Mouse (Mus musculus): Measurements from ENCODE around the gene Pi4k2a.
A peak's percentile ranks its signal among the peaks of the same experiment; 100 is the strongest.

Pi4k2a gene

DNA sequence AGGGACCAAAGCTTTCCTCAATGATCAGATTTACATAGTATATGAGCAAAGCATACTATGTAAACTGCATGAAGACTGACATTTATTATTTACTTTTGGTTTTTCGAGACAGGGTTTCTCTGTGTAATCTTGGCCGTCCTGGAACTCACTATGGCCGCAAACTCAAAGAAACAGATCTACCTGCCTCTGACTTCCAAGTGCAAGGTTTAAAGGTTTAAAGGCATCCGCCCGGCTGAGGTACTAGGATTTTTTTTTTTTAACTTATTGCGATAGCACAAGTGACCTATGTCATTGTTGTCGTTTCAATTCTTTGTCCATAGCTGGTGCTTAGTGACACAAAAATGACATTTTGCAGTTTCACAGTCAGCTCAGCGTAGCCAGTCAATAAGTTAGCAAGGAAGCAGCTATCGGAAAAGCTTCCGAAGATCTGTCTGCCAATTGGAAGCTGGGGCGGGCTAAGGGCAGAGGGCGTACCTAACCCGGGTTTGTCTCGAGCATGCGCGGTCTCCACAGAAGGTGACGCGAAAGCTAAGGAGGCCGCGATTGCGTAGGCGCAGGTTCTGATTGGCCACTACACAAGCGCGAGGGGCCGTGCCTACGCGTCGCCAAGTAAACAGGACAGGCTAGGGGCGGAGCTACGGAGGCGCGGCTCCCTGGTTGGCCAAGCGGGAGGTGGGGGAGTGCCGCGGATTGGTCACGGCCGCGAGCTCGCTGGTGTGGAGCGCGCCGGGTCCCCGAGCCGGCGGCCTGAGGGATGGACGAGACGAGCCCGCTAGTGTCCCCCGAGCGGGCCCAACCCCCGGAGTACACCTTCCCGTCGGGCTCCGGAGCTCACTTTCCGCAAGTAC is at the start of gene Pi4k2a:
TSS of gene Pi4k2a (plus strand) at position 723 of the 848 bp plus-strand sequence.
- DNase-seq (ENCODE audit: low read depth, low spot score): peak; percentile 99

DNA sequence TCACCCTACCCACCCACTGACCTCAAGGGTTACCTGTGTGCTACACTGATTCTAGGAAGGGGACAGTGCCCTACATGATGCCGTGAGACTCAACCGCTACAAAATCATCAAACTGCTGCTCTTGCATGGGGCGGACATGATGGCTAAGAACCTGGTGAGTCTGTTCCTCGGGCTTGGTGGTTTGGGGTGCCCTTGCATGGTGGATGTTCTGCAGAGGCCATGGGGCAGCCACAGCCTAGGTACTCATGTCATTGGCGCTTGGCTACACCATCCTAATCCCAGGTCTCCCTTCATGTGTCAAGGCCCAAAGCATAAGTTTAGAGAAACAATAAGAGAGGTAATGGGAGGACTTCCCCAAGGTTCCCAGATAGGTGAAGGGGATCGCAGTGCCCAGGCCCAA is 46.3 kb upstream of the Pi4k2a start:
- DNase-seq (ENCODE audit: low read depth, low spot score): no peak

DNA sequence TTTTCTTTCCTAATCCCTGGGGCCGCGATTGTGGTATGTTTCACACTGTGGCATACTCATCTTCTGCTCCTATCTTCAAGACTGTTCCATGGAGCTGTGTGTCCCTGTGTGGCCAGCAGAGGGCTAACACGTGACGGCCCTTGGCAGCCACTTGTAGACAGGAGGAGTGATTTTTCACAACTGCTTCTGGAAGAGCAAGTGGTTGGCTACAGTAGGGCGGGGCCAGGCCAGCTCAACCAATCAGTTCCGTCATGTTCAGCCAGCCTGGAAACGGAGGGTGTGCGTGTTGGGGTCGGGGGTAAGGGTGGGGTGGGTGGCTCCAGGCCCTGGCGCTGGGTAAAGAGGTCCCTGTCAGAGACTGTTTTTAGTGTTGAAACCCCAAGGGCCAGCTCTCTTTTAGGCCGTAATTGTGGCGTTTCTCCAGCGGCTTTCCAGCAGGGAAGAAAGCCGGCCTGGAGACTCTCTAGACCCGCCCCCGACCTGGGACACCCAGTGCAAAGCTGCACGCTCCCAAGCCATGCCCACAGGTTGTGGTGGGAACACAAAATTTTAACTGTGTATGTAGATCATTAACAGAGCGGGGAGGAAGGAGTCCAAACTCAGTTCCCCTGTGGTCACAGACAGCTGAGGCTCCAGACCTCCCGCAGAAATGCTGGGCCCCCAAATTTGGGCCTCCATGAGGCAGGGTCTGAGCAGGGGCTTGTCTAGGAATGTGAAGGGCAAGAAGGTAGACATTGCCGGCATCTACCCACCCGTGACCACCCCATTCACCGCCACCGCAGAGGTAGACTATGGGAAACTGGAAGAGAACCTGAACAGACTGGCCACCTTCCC is 44.8 kb upstream of the Pi4k2a start, which contains the start of gene Hoga1:
TSS of gene Hoga1 (plus strand) at position 342 of the 834 bp plus-strand sequence.
- DNase-seq (ENCODE audit: low read depth, low spot score): peak; percentile 74

- no peak for DNase-seq (ENCODE audit: low read depth, low spot score)
These were observed 40.0 kb upstream of the Pi4k2a start for GRCm38 (mm10) chr19:42050251-42050650.

DNA sequence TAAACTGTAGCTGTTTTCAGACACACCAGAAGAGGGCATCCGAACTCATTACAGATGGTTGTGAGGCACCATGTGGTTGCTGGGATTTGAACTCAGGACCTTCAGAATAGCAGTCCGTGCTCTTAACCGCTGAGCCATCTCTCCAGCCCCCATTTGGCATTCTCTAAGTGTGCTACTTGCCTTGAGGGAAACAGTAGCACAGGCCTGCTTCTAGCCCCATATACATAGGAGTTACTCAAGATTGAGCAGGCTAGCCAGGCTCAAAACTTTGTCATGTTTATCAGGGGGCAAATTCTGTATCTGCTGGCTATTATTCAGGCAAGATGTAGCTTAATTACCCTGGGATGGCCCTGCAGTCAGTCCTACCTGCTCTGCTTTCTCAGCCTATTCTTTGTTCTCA is 38.9 kb upstream of the Pi4k2a start:
- DNase-seq (ENCODE audit: low read depth, low spot score): no peak

- no peak for DNase-seq (ENCODE audit: low read depth, low spot score)
These were observed 38.3 kb upstream of the Pi4k2a start, which contains the start of gene 4933411K16Rik for GRCm38 (mm10) chr19:42051948-42052347. 4933411K16Rik (plus strand) TSS chr19:42052248.

DNA sequence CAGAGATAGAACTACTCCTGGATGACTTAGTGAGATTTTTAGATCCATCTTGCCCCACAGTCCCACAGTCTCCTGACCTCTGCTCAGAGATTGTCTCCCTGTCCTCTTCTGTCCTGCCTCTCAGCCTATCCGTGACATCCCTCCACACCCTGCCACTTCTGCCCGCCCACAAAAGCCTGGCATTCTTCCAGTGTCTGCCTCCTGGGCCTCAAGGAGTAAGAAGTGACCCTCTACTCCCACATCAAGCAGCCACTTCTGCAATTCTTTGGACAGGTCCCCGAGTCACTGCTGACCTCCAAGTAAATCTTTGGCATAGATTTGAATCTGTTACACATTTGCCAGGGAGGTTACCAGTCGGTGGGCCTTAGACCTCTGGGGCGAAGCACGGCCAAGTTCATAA is 36.0 kb upstream of the Pi4k2a start:
- no peak for DNase-seq (ENCODE audit: low read depth, low spot score)

DNA sequence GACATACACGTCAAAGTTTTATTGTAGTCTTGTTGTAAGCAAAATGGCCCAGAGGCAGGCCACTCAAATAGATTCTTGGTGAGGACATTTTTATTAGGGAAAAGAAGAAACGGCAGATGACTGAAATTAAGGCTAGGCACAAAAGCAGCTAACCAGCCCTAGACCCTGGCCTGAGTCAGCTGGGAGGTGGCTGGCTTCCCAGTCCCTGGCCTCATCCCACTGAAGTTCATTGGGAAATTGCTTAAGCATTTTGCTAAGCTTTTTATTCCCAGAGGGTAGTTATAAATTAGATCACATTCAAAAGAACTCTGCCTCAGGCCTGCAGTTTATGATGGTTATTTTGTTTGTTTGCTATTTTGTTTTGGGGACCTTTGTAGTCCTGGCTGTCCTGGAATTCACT is 34.4 kb upstream of the Pi4k2a start:
- no peak for DNase-seq (ENCODE audit: low read depth, low spot score)

GRCm38 (mm10) chr19:42056719-42057409 is 33.4 kb upstream of the Pi4k2a start:
- DNase-seq (ENCODE audit: low read depth, low spot score): no peak

GRCm38 (mm10) chr19:42058426-42058825 is 31.8 kb upstream of the Pi4k2a start:
- DNase-seq (ENCODE audit: low read depth, low spot score): no peak

- no peak for DNase-seq (ENCODE audit: low read depth, low spot score)
These were observed 28.8 kb upstream of the Pi4k2a start for GRCm38 (mm10) chr19:42061443-42061842.

DNA sequence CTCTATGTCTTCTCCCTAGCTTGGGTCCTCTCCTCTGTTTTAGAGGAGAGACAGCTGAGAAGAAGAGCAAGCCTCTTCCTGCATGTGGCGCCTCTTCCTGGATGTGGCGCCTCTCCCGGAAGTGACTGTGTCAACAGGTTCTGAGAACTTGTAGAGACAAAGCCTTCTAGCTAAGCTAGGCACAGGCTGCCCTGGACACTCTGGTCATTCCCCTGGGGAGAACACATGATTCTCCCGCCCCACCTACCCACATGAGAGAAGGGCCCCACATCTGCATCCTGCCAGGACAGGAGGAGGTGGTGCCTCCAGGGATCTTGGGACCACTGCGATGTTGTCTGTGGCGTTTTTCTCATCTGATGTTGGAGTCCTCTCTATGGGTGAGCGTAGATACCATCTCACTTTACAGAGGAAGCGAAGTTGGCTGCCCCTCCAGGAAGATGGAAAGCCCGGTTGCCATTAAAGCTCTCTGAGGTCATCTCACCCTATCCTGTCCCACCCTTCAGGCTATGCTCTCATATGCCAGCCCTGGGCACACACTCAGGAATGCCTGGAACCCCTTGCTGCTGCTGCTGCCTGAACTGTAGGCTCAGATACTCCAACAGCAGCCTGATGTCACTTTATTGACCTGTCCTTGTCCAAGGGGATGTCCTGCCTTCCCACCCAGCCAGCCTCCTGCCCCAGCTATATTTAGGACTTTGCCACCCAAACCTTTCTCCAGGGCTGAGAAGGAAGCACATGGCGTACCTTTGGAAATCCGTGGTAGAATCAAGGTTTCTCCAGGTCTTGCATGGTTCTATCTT is 21.6 kb upstream of the Pi4k2a start:
- no peak for DNase-seq (ENCODE audit: low read depth, low spot score)

DNA sequence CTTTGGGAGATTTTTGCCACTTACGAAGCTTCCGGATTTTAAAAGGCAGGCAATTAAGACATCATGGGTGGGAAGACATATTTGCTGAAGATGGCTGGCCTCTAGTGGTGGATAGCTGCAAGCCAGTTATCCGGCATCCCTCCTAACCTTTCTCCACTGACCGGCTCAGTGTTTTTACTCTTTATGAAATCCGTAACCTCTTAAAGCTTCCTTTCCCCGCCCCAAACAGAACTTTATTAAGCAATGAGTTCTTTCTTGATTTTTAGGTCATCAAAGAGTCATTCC is 21.1 kb upstream of the Pi4k2a start:
- DNase-seq (ENCODE audit: low read depth, low spot score): no peak

DNA sequence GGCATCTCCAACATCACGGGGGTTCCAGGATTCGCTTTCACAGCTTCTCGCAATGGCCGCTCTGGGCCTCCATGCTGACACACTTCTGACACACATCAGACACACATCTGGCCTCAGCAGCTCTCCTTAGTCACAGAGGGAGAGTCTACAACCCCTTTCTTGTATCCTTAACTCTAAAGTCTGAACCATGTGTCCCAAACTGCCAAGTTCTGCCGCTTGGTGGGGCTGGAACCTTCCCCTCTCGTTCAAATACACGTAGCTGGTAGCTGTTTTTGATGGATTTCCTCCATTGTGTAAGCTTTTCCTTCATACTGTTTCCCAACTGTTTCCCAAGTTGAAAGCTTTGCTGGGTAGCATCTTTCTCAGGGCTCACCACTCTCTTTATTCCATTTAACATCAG is 19.0 kb upstream of the Pi4k2a start:
- DNase-seq (ENCODE audit: low read depth, low spot score): no peak

DNA sequence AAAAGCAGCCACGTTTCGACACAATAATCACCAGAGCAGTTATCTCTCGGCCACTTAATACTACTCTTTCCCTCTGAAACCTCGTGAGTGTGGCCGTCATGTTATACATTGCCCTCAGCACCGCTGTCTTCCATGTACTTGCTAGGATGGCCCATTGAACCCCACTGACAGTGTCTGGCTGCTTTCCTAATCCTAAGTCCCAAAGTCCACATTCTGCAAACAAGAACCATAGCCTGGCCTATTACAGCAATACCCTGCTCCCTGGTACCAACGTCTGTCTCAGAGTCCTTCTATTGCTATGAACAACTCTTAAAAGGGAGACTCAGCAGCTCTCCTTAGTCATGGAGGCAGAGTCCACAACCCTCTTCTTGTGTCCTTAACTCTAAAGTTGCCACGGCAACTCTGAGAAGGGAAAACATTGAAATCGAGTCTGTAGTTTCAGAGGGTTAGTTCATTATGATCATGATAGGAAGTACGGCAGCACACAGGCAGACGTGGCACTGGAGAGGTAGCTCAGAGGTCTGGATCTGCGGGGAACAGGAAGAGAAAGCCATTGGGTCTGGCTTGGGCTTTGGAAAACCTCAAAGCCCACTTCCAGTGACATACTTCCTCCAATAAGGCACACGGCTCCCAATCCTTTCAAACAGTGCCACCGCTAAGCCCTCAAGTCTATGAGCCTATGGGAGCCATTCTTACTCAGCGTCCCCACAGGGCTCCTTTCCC is 18.2 kb upstream of the Pi4k2a start:
- DNase-seq (ENCODE audit: low read depth, low spot score): no peak

- no peak for DNase-seq (ENCODE audit: low read depth, low spot score)
These were observed 17.5 kb upstream of the Pi4k2a start for GRCm38 (mm10) chr19:42072802-42073201.

GRCm38 (mm10) chr19:42075051-42075450 is 15.2 kb upstream of the Pi4k2a start:
- DNase-seq (ENCODE audit: low read depth, low spot score): no peak

DNA sequence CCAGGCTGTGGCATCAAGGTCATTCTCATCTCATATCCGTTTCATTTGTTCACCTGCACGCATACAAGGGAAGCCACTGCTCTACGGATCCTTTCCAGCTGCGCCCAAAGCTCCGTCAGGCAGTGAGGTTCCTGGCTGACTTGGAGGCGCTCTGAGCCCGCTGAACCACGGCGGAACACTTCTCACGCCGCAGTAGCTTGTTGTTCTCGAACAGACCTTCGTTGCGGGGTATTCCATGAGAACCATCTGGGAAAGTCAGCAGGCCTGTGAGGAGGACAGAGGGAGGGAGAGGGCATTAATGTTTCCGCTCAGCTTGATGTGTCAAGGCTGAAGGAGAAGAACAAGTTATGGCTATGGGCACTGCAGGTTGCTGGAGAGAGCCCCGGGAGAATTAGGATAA is 14.3 kb upstream of the Pi4k2a start:
- DNase-seq (ENCODE audit: low read depth, low spot score): no peak

DNA sequence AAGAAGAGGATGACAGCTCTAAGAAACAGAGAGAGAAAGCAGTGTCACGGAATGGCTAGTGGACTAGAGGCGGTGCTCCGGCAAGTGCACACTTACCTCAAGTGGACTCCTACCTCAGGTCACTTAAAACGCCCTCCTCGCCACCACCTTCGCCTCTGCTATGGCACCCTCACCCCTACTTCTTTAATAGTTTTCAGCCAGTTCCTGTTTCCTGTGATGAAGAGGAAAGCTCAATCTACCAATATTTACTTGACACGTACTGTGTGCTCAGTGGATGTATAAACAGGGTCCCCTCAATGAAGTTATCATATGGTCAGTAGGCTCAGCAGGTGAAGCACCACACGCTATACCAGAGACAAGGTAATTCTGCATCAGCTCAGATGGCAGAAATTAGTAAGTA is 11.7 kb upstream of the Pi4k2a start:
- no peak for DNase-seq (ENCODE audit: low read depth, low spot score)

- no peak for DNase-seq (ENCODE audit: low read depth, low spot score)
These were observed 11.3 kb upstream of the Pi4k2a start for GRCm38 (mm10) chr19:42079006-42079405.

DNA sequence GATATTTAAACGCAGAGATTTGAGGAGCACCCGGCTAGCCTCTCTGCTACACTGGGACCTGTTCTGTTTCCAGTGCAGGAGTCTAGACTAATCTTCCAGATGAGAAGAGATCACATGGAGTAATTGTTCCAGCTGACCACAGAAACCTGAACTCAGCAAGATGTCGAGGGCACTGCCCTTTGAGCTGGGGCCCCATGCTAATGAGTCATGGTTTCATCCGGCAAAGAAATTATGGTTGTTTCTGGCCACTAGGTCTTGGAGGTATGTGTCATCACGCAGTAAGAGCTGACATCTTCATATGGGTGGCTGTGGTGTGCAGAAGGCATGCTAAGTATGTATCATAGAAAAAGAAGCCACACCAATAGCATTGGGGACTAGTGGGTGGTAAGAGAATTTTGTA is 10.3 kb upstream of the Pi4k2a start:
- DNase-seq (ENCODE audit: low read depth, low spot score): no peak
